Mouse (Mus musculus): ENCODE measurements around the gene Rnft1. TPM values are rescaled to one million over a fixed set of nuclear protein-coding genes. Genes with fewer than 3 reads are reported as not detected.
"Not testable (repeated sequence)": the region's sequence is repeated elsewhere in the genome, so short reads cannot be mapped to it uniquely, and the experiment has no call there.

Rnft1 gene
- 34.3 TPM for polyA plus RNA-seq (2021)

DNA sequence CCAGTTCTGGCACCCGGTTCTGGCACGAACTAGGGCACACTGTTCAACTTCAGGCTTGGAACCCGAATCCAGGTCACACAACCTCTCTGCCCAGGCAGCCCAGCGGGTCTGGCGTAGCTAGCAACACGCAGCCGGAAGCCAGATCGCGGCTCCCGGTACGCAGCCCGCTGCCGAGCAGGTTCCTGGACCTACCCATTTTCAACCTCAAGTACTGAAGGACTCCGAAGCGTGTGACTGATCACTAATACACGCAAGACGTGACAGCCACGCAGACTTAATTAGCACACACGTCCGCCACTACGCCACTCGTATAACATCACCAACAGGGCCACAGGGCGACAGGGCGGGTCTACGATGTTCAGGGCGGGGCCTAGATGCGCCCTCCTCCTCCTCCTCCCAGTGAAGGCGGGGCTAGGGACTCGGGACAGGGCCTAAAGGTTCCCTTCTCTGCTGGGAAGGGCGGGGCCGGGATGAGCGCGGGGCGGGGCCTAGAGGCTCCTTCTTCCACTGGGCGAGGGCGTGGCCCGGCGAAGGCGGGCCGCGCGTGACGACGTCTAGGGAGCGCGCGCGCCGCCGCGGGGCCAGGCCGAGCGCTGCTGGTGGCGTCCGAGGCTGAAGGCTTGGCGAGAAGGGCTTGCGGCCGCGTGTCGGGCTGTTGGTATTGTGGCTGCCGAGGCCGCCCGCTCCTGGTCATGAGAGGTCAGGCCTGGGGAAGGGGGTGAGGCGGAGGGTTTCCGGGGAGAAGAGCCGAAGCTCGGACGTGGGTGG, at the start of gene Rnft1:
Rnft1 (plus strand) TSS at position 557 of the 768 bp plus-strand sequence.
- DNase-seq (ENCODE audit: low read depth, low spot score) (peak; percentile 68), ATAC-seq (peak; percentile 93)
- TF ChIP-seq CTCF (IDR thresholded peaks at IDR 0.05) = peak; percentile 45
- ChIA-PET CTCF (no interaction called here), POLR2A (no interaction called here)
- H3K27me3 ChIP-seq = no peaks in the 10 kb centered on the region
- in situ Hi-C loops (cut with MboI; ENCODE audit: low pct_unique_long_range_greater_than_20kb) = no loop called here

DNA sequence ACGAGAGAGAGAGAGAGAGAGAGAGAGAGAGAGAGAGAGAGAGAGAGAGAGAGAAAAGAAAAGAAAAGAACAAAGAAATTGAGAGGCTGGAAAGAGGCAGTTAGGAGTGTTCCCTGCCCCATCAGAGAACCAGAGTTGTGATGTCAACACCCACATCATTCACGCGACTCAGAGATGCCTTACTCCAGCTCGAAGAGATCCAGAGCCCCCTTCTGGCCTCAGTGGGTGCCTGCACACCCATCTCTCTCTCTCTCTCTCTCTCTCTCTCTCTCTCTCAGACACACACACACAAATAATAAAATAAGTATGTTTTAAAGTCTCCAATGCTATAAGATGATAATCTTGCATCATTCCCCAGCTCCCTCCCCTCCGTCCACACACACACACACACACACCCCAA, 47.6 kb upstream of the Rnft1 start:
- DNase-seq (ENCODE audit: low read depth, low spot score) = no peak
- TF ChIP-seq CTCF (IDR thresholded peaks at IDR 0.05) = peak; percentile 22

DNA sequence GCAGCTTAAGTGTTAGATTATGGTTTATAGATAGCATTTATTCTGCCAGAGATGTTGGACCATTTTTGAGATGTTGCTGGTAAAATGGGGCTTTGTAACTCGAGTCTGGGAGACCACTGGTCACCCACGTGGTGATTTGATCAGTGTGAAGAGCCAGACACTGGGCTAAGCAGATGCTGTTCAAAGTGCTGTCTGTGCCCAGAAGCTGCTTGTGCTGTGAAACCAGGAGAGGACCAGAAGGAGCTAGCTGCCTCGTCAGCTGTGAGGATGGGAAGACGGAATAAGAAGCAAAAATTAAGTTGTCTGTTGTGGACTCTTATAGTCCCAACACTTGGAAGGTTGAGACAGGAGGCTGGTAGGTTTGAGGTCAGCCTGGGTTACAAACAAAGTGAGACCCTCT, 46.2 kb upstream of the Rnft1 start:
- ATAC-seq (no peak), DNase-seq (ENCODE audit: low read depth, low spot score) (no peak)
- in situ Hi-C loops (cut with MboI; ENCODE audit: low pct_unique_long_range_greater_than_20kb) = no loop called here
- H3K27me3 ChIP-seq = peaks cover 6% of the 10 kb centered on the region
- TF ChIP-seq CTCF (IDR thresholded peaks at IDR 0.05) = no peak
- CTCF ChIA-PET = no interaction called here
- POLR2A ChIA-PET = no interaction called here

More for the DNA sequence above, 47.6 kb upstream of the Rnft1 start:
- ChIA-PET CTCF (interaction anchor here (1.3 kb wide), 1 partner anchor 150 kb away, joined by 3 read pairs; no protein-coding TSS in a partner anchor), POLR2A (no interaction called here)
- H3K27me3 ChIP-seq = peaks cover 6% of the 10 kb centered on the region
- in situ Hi-C loops (cut with MboI; ENCODE audit: low pct_unique_long_range_greater_than_20kb) = no loop called here
- no peak for ATAC-seq

DNA sequence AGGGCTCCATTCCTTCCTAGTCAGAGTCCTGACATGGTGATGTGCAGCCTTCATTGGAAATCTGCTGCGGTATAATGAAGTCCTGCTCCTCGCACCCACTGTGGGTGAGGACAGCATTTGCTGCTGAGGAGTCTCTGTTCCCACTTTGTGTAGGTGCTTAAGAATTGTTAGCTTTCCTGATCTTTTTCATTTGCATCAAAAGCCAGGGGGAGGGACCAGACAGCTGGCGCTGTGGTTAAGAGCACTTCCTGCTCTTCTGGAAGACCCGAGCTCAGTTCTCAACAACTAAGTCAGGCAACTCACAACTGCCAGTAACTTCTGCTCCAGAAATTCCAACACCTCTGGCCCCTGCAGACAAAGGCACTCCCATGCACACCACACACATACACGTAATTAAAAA, 43.7 kb upstream of the Rnft1 start:
- no peak for ATAC-seq
- no peak for TF ChIP-seq CTCF (IDR thresholded peaks at IDR 0.05)

DNA sequence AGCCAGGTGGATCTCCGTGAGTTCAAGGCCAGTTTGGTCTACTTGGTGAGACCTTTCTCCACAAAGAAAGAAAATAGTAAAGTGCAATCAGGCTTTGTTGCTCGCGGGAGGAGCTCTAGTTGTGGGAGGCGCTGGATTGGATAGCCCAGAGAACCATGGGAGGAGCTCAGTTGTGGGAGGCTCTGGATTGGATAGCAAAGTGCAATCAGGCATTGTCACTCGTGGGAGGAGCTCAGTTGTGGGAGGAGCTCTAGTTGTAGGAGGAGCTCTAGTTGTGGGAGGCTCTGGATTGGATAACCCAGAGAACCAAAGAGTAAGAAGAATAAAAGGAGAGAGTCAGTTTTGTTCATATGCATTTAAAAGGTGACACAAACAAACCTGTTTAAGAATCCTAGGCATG, 30.5 kb upstream of the Rnft1 start:
- in situ Hi-C loops (cut with MboI; ENCODE audit: low pct_unique_long_range_greater_than_20kb) = no loop called here
- DNase-seq (ENCODE audit: low read depth, low spot score) (no peak), ATAC-seq (no peak)
- ChIA-PET POLR2A (no interaction called here), CTCF (no interaction called here)
- no peaks in the 10 kb centered on the region for H3K27me3 ChIP-seq
- TF ChIP-seq CTCF (IDR thresholded peaks at IDR 0.05) = no peak

More for the DNA sequence above, 43.7 kb upstream of the Rnft1 start:
- in situ Hi-C loops (cut with MboI; ENCODE audit: low pct_unique_long_range_greater_than_20kb) = no loop called here
- ChIA-PET POLR2A (no interaction called here), CTCF (no interaction called here)
- H3K27me3 ChIP-seq = peaks cover 10% of the 10 kb centered on the region
- DNase-seq (ENCODE audit: low read depth, low spot score) = no peak

DNA sequence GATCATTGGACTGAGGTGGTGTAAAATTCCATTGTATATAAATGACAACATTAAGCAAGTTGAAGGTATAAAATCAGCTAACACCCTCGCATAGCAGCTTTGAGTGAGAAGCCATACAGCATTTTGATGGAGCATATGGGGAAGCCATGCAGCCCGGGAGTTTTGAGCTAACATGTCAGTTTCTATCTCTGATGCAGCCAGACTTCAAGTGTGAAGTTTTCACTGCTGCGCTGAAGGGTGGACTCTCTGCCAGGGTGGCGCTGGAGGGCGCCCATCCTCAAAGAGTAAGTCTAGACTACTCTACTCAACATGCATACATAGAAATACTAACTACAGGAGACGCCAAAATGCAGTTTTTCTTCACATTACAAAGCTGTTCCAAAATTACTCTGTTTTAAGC, 26.9 kb upstream of the Rnft1 start:
- ChIA-PET CTCF (no interaction called here), POLR2A (no interaction called here)
- in situ Hi-C loops (cut with MboI; ENCODE audit: low pct_unique_long_range_greater_than_20kb) = no loop called here
- DNase-seq (ENCODE audit: low read depth, low spot score) (no peak), ATAC-seq (no peak)
- TF ChIP-seq CTCF (IDR thresholded peaks at IDR 0.05) = no peak
- no peaks in the 10 kb centered on the region for H3K27me3 ChIP-seq

DNA sequence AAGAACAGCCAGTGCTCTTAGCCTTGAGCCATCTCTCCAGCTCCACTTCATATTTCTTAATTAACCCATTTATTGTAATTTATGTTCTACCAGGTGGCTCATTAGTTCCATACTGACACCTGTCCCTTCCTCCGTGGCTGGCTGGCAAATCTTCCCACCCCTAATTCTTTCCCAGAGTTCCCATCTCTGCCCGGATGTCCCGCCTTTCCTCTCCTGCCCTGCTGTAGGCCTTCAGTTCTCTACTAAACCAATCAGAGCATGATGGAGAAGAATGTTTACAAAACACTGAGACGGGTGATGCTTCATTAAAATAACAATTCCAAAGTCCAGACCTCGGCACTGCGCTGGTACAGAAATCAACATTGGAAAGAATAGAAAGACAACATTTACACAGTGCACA, 25.6 kb upstream of the Rnft1 start:
- no peak for DNase-seq (ENCODE audit: low read depth, low spot score)
- no peaks in the 10 kb centered on the region for H3K27me3 ChIP-seq
- POLR2A ChIA-PET = no interaction called here
- ATAC-seq = no peak
- no peak for TF ChIP-seq CTCF (IDR thresholded peaks at IDR 0.05)
- CTCF ChIA-PET = no interaction called here
- in situ Hi-C loops (cut with MboI; ENCODE audit: low pct_unique_long_range_greater_than_20kb) = no loop called here

DNA sequence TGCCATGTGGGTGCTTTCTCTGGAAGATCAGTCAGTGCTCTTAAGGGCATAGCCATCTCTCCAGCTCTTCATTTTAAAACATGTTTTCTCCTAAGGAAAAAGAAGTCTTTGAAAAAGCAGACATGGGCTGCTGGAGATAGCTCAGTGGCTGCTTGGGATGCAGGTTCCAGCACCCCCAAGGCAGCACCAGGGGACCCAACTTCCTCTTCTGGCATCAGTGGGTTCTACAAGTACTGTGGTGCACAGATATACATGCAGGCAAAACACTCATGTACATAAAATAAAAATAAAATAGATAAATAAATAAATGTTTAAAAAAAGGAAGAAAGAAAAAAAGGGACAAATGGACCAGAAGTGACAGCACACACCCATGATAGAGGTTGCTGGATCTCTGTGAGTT, 21.9 kb upstream of the Rnft1 start:
- CTCF ChIA-PET = interaction anchor here (0.7 to 1.3 kb wide), 4 partner anchors 10 to 104 kb away, joined by 3 to 4 read pairs (median 3); no protein-coding TSS in a partner anchor
- ATAC-seq (no peak), DNase-seq (ENCODE audit: low read depth, low spot score) (no peak)
- POLR2A ChIA-PET = no interaction called here
- in situ Hi-C loops (cut with MboI; ENCODE audit: low pct_unique_long_range_greater_than_20kb) = loop anchor here (5.0 kb wide), 1 partner anchor 1180 kb away; no protein-coding TSS in a partner anchor
- H3K27me3 ChIP-seq = no peaks in the 10 kb centered on the region
- TF ChIP-seq CTCF (IDR thresholded peaks at IDR 0.05) = peak; percentile 61

DNA sequence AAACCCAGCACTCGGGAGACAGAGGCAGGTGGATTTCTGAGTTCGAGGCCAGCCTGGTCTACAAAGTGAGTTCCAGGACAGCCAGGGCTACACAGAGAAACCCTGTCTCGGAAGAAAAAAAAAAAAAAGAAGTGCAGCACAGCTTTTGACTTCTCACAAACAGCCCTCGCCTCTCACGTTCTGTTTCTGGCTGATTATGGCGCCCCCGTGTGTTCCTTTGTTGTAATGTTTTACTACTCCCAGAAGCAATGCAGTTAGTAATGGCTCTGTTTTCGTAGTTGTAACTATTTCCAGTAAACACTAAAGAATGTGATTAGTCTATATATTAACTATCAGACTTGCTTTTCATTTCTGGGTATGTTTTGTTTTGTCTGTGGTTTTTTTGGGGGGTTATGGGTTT, 20.2 kb upstream of the Rnft1 start:
- H3K27me3 ChIP-seq; ATAC-seq; DNase-seq (ENCODE audit: low read depth, low spot score): not testable (repeated sequence)
- peak; percentile 53 for TF ChIP-seq CTCF (IDR thresholded peaks at IDR 0.05)
- ChIA-PET POLR2A (interaction anchor here (0.6 kb wide), 1 partner anchor 45 kb away, joined by 3 read pairs; no protein-coding TSS in a partner anchor), CTCF (interaction anchor here (1.2 to 1.9 kb wide), 2 partner anchors 15 kb away, joined by 3 to 7 read pairs; no protein-coding TSS in a partner anchor)
- in situ Hi-C loops (cut with MboI; ENCODE audit: low pct_unique_long_range_greater_than_20kb) = loop anchor here (5.0 kb wide), 1 partner anchor 1178 kb away; no protein-coding TSS in a partner anchor

DNA sequence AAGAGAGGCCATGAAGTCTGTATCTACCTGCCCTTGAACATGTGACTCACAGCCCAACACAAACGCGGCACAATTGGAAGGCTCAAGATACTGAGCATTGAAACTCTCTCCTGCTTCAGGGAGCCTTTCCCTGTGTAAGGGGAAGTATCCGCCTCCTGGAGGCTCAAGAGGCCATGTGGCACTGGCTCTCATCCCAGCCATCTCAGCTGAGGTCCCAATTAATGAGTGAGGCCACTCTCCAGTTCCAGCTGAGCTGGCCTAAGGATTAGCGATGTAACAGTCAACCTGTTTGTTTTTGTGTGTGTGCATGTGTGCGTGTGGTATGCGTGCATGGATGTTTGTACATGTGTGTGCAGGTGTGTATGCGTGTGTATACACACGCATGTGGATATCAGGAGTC, 16.1 kb upstream of the Rnft1 start:
- POLR2A ChIA-PET = no interaction called here
- in situ Hi-C loops (cut with MboI; ENCODE audit: low pct_unique_long_range_greater_than_20kb) = no loop called here

DNA sequence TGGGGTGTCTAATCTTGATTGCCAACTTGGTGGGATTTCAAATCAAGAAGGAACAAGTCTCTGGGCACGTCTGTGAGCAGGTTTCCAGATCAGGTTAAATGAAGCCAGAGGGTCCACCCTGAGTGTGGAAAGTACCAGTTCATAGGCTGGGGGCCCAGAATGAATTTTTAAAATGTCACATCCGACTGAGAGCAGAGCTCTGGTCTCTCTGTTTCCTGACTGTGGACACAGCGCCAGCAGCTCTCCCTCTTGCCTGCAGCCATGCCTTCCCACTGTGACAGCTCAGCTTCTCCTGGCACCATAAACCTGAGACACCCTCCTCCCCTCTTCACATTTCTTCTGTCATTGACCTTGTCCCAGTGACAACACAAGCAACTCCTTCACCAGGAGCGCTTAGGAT, 15.5 kb upstream of the Rnft1 start:
- no peak for ATAC-seq
- ChIA-PET POLR2A (no interaction called here), CTCF (no interaction called here)
- TF ChIP-seq CTCF (IDR thresholded peaks at IDR 0.05) = no peak
- H3K27me3 ChIP-seq = no peaks in the 10 kb centered on the region
- DNase-seq (ENCODE audit: low read depth, low spot score) = no peak
- in situ Hi-C loops (cut with MboI; ENCODE audit: low pct_unique_long_range_greater_than_20kb) = no loop called here

More for the DNA sequence above, 16.1 kb upstream of the Rnft1 start:
- no peaks in the 10 kb centered on the region for H3K27me3 ChIP-seq
- CTCF ChIA-PET = interaction anchor here (1.0 kb wide), 1 partner anchor 26 kb away, joined by 3 read pairs; no protein-coding TSS in a partner anchor
- DNase-seq (ENCODE audit: low read depth, low spot score) (no peak), ATAC-seq (no peak)
- TF ChIP-seq CTCF (IDR thresholded peaks at IDR 0.05) = no peak
